Mouse (Mus musculus) C2C12 (cell line): ENCODE measurements around the gene Hc. TPM values are rescaled to one million over a fixed set of nuclear protein-coding genes. Genes with fewer than 3 reads are reported as not detected.

Experiments used
- H3K27me3 ChIP-seq: one replicate; pipeline ENCODE4 v1.6.1; 2011; ENCODE audit not compliant: control insufficient read depth, insufficient read depth, insufficient read length
- H3K36me3 ChIP-seq: one replicate; pipeline ENCODE4 v1.6.1; 2011; ENCODE audit not compliant: control insufficient read depth, insufficient read depth
- H3K4me3 ChIP-seq: one replicate; pipeline ENCODE4 v1.5.1; 2011; ENCODE audit warnings: mild to moderate bottlenecking, control low read depth; ENCODE audit not compliant: poor library complexity, insufficient read depth, severe bottlenecking
- H3K79me2 ChIP-seq: one replicate; pipeline ENCODE4 v1.6.1; 2011; ENCODE audit not compliant: control insufficient read depth, insufficient read depth
- H3K79me3 ChIP-seq: one replicate; pipeline ENCODE4 v1.6.1; 2011; ENCODE audit warnings: low read depth, control low read depth
- H3ac ChIP-seq: one replicate; pipeline ENCODE3; 2011; ENCODE audit warnings: low read depth; ENCODE audit not compliant: control insufficient read depth, insufficient read length
- CEBPB ChIP-seq: IDR thresholded peaks from one replicate; pipeline ENCODE4 v1.6.1; 2011; ENCODE audit warnings: low read depth, mild to moderate bottlenecking, control low read depth, moderate library complexity
- CTCF ChIP-seq: IDR thresholded peaks from one replicate; pipeline ENCODE4 v1.5.1; 2011; ENCODE audit not compliant: control insufficient read depth, insufficient read depth, insufficient read length
- FOSL1 ChIP-seq: IDR thresholded peaks from one replicate; pipeline ENCODE4 v1.8.0; 2011; ENCODE audit warnings: mild to moderate bottlenecking, low read length; ENCODE audit not compliant: poor library complexity, insufficient read depth, severe bottlenecking
- MAX ChIP-seq: IDR thresholded peaks from one replicate; pipeline ENCODE4 v1.6.1; 2011; ENCODE audit warnings: mild to moderate bottlenecking, control low read depth
- MYOD1 ChIP-seq: IDR thresholded peaks from one replicate; pipeline ENCODE4 v1.6.1; 2011; ENCODE audit warnings: low read depth; ENCODE audit not compliant: control insufficient read depth, insufficient read length
- MYOG ChIP-seq: IDR thresholded peaks from one replicate; pipeline ENCODE4 v1.6.1; 2011; ENCODE audit not compliant: control insufficient read depth, insufficient read length; ENCODE audit errors: extremely low read depth
- USF1 ChIP-seq: IDR thresholded peaks from one replicate; pipeline ENCODE4 v1.6.1; 2011; ENCODE audit warnings: low read depth, mild to moderate bottlenecking, control low read depth, moderate library complexity
- polyA plus RNA-seq: library from polyadenylated mRNA; unstranded; fragments of >200 nt; fragmentation: generic; extraction: Trizol; gene quantifications from one replicate; pipeline ENCODE4 v1.2.1, GENCODE M21; 2012; ENCODE audit warnings: missing spikeins

Hc gene
- polyA plus RNA-seq, 1 experiment = under 0.01 TPM

GRCm38 (mm10) chr2:35011649-35012048 lies 49.6 kb downstream of the Hc start:
- Histone ChIP-seq H3K79me2 (no peaks in the 10 kb centered on the region), H3K36me3 (no peaks in the 10 kb centered on the region), H3K4me3 (no peak overlapping the region), H3K79me3 (no peaks in the 10 kb centered on the region), H3ac (no peak overlapping the region), H3K27me3 (peaks cover 50% of the 10 kb centered on the region)
- TF ChIP-seq FOSL1 (no peak), CEBPB (no peak), MYOG (no peak)

DNA sequence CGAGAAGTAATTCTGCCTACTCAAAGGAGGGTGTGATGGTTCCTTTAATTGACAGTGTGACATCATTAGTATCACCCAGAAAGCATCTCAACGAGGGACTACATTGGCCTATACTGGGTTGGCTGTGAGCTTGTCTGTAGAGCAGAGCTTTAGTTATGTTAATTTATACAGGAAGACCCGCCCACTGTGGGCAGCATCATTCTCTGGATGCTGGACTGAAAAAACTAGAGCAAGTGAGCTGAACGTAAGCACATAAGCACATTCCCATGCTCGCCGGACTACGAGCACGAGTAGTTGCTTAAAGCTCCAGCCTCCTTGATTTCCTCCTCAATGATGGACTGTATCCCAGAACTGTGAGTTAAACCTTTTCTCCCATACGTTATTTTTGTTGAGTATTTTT lies 62.3 kb downstream of the Hc start:
- Histone ChIP-seq H3ac (no peak overlapping the region), H3K79me3 (no peaks in the 10 kb centered on the region), H3K4me3 (no peak overlapping the region), H3K79me2 (no peaks in the 10 kb centered on the region), H3K36me3 (no peaks in the 10 kb centered on the region), H3K27me3 (peaks cover 40% of the 10 kb centered on the region)
- no peak for TF ChIP-seq MAX
- TF ChIP-seq FOSL1 = no peak
- TF ChIP-seq MYOD1 = no peak
- no peak for TF ChIP-seq USF1
- TF ChIP-seq CEBPB = no peak
- TF ChIP-seq MYOG = no peak
- TF ChIP-seq CTCF = no peak

DNA sequence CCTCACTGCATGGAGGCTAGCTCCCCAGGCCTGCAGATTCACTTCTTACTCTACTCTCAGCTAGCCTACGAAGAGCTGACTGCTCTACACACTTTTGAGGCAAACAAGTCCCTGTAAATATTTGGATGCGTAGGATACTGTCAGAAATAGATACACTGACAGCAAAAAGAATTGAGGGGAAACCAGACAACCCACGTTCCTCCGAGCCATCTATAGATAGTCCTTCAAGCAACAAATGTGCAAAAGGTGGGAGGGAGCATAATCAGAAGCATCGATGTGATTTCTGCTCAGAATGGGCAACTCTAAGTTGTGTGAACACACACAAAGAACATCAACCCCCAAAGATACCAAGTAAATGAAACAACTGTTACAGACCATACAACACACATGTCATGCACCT lies 64.7 kb downstream of the Hc start:
- peaks cover 39% of the 10 kb centered on the region for H3K27me3 ChIP-seq
- no peak for TF ChIP-seq MYOD1
- TF ChIP-seq CTCF = no peak
- TF ChIP-seq MAX = no peak
- TF ChIP-seq CEBPB = no peak
- no peak for TF ChIP-seq USF1
- TF ChIP-seq FOSL1 = no peak
- TF ChIP-seq MYOG = no peak
- H3K36me3 ChIP-seq = no peaks in the 10 kb centered on the region

GRCm38 (mm10) chr2:34993696-34994356 lies 67.4 kb downstream of the Hc start:
- Histone ChIP-seq H3ac (no peak overlapping the region), H3K79me2 (no peaks in the 10 kb centered on the region), H3K27me3 (peaks cover 47% of the 10 kb centered on the region), H3K79me3 (no peaks in the 10 kb centered on the region), H3K4me3 (no peak overlapping the region), H3K36me3 (no peaks in the 10 kb centered on the region)
- TF ChIP-seq MYOG (no peak), CTCF (no peak), USF1 (no peak), CEBPB (no peak), MYOD1 (no peak), FOSL1 (no peak), MAX (no peak)

More for the DNA sequence above, 64.7 kb downstream of the Hc start:
- no peaks in the 10 kb centered on the region for H3K79me2 ChIP-seq
- H3K4me3 ChIP-seq = no peak overlapping the region
- H3ac ChIP-seq = no peak overlapping the region
- H3K79me3 ChIP-seq = no peaks in the 10 kb centered on the region

DNA sequence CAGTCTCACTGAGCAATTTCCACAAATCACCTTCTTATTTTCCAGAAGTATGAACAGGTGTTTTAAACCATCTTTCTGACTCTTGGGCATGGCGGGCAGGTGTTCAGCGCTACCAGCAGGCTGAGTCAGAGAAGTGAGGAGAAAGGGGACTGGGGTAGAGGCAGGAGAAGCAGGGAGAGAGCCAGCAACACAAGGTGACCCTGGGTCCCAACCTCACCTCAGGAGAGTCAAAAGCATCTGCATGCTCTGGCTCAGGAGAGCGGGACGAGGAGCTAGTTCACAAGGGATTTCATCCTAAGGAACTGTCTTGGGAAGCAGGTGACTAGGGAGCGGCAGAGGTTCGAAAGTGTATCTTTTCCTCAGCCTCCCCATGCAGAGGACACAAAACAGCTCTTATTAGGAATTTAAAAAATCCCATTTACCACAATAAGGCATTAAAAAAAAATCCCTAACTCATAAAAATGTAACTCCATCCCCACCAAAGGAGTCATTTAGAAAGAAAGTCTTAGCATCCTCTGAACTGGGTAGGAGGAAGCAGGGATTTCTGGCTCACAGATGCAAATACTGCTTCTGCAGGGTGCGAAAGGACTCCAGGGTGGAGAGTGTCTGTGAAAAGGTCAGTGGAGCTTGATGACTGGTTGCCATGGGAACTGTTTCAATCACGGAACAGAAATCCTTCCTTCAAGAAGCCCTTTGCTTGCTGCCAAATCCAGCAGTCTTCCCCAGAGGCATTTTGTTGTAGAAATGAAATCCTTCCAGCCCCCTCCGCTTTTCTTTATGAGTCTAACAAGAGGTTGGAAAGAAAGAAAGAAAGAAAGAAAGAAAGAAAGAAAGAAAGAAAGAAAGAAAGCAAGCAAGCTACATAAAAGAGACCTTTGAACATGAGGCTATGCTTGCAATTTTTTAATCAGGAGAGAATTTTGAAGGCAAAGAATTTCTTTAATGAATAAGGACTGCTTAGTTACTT lies 68.2 kb downstream of the Hc start:
- Histone ChIP-seq H3K27me3 (peaks cover 45% of the 10 kb centered on the region), H3ac (no peak overlapping the region), H3K79me2 (no peaks in the 10 kb centered on the region), H3K79me3 (no peaks in the 10 kb centered on the region), H3K36me3 (no peaks in the 10 kb centered on the region), H3K4me3 (no peak overlapping the region)
- TF ChIP-seq MYOD1 (no peak), CTCF (no peak), FOSL1 (no peak), CEBPB (no peak), MAX (no peak), MYOG (no peak), USF1 (no peak)

- H3K79me3 ChIP-seq = no peaks in the 10 kb centered on the region
- no peak overlapping the region for H3K4me3 ChIP-seq
- TF ChIP-seq CTCF = no peak
- no peak for TF ChIP-seq USF1
- TF ChIP-seq MYOD1 = no peak
- no peak for TF ChIP-seq MAX
- TF ChIP-seq FOSL1 = no peak
- no peak for TF ChIP-seq MYOG
- no peak for TF ChIP-seq CEBPB
- H3ac ChIP-seq = no peak overlapping the region
- peaks cover 46% of the 10 kb centered on the region for H3K27me3 ChIP-seq
- no peaks in the 10 kb centered on the region for H3K36me3 ChIP-seq
- no peaks in the 10 kb centered on the region for H3K79me2 ChIP-seq
Observed at GRCm38 (mm10) chr2:34991966-34992365, 69.3 kb downstream of the Hc start.
